Mouse (Mus musculus) 3T3-L1 (cell line): ENCODE data around the gene Lztr1.

Experiments used
- DNase-seq: peaks from one replicate; pipeline ENCODE4 v3.0.0-alpha.2; 2015; ENCODE audit warnings: low read depth, low spot score

The Lztr1 gene

DNA sequence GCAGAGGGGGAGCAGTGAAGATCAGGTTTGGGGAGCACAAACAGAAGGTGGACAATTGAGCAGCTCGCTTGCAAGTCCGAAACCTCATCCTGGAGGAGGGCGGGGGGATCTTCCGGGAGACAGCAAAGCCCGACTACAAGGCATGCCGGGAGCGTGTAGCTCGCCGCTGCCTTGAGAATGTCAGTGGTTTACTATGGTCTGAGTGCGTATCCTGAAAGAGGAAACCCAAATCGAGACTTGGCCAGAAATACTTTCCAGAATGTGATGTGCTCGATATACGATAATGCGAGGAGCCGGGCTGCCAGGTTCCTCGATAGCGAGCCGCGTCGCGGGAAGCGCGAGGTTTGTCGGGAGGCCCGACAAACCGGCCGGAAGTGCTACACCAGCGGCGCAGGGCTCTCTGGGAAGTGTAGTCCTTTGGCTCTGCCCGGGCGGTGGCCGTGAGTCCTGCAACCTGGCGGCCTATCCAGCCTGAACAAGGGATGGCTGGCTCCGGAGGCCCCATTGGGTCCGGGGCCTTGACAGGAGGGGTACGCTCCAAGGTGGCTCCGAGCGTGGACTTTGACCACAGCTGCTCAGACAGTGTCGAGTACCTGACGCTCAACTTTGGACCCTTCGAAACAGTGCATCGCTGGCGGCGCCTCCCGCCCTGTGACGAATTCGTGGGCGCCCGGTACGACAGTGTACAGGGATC is at the start of gene Lztr1:
Lztr1 (plus strand) TSS at position 143 of the 694 bp plus-strand sequence.
- peak; percentile 94 for DNase-seq

DNA sequence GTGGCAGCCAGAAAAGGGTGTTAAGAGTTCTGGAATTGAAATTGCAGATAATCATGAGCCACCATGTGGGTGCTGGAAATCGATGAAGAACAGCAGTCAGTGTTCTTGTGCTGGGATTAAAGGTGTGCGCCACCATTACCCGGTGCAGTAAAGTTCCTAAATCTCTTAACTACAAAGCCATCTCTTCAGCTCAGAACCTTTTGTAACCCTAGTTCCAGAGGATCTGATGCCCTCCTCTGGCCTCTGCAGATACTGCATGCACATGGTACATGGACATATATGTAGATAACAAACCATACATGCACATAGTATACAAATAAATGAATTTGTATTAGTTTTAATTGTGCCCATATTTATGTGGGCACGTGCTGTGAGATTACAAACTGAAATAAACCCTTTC is 48.2 kb upstream of the Lztr1 start:
- peak; percentile 50 for DNase-seq

DNA sequence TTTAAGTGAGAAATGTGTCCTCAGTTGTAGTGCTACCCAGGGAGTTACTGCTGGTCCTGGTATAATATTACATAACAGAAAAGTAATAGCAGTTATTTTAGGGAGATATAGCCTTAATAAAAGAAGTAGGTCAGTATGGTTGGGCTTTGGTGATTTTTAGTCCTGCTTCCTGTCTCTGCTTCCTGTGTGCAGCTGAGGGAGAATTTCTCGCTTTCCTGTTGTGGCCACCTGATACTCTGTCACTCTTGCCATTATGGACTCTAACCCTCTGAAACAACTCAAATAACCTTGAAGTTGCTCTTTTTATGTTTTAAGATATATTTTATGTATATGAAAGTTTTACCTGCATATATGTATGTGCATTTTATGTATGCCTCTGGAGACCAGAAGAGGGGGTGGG is 46.9 kb upstream of the Lztr1 start:
- no peak for DNase-seq

DNA sequence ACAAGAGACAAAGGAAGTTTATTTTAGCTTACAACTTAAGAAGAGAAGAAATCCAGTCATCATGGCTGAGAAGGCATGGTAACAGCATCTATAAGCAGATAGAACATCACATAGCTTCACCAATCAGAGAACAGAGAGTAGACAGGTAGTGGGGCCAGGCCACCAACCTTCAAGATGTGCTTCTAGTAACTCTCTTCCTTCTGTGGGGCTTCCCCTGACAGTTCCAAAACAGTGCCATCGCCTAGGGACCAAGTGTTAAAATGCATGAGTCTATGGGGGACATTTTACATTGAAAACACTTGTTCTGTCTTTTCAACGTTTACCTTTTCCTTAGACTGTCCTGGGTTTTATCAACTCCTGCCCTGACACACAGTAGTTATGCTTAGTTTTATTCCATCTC is 45.3 kb upstream of the Lztr1 start:
- no peak for DNase-seq

DNA sequence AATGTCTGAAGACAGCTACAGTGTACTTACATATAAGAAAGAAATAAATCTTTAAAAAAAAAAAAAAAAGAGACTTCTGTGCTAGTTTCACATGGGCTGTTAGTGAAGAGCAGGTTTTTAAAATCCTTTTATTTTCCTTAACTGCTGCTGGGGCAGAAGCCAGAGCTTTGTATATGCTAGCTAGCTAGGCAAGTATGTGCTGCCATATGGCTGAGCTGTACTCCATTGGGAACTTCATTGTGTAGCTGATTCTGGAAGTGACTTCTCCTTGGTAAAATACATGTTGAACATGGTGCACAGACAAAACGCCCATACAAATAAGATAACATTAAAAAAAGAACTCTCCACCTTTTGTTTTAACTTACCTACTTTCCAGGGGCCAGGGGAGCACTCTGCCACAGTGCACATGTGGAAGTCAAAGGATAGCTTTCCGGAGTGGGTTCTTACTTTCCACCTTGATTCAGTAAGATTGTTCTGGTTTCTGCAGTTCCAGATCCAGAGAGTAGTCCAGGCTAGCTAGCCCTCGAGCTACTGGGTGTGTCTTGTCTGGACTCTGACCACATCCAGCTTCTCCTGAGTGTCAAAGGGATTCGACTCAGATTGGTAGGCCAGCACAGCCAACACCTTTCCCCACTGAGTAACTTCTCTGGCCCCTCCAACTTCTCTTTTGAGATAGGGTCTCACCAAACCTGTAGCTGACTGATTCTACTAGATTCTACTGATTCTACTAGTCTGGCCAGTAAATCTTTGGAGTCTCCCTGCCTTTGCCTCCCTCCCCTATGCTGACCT is 41.4 kb upstream of the Lztr1 start:
- DNase-seq, result no peak

DNA sequence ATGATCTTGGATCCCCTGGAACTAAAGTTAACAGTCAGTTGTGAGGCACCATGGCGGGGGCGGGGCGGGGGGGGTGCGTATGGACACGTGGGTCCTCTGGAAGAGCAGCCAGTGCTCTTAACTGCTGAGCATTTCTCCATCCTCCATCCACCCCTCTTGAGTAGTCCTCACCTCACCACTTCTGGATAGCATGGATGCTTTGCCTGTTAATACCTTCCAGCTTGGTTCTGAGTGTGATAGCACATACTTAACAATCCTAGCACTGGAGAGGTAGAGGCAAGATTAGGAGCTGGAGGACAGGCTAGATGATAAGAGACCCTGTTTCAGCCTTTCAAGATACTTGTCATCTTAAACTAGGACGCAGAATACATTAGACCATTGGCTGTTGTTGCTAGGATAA is 36.0 kb upstream of the Lztr1 start:
- DNase-seq, result no peak

DNA sequence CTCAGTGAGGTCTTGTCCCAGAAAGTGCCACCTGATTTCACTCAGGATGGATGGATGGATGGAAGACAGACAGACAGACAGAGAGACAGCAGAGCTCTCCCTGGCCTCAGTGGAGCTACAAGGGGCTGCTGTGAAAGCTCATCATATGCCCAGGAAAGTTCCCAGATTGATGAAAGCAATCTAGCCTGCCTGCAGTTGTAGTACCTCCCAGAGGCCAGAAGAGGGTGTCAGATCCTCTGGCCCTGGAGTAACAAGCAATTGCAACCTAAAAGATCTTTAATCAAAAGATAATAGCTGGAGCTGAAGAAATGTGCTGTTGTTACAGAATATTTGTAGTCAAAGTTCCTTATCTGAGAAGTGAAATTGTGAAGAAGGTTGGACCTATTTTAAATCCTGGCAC is 34.4 kb upstream of the Lztr1 start:
- peak; percentile 53 for DNase-seq

DNA sequence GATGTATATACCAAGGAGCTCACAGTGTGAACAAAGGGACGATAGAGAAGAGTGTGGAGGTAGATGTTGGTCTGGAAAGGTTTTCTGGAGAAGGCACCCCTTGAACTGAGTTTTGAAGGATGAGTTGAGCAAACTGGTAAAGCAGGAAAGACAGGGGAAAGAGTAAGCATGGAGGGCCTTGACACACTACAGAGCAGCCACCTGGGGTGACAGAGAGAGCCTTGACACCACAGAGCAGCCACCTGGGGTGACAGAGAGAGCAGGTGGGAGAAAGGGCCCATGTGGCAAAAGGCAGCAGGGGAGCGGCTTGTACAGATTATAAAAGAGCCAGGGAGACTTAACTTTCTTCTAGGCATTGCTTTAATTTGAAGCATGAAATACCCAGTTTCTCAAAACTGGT is 33.7 kb upstream of the Lztr1 start:
- DNase-seq, result no peak

DNA sequence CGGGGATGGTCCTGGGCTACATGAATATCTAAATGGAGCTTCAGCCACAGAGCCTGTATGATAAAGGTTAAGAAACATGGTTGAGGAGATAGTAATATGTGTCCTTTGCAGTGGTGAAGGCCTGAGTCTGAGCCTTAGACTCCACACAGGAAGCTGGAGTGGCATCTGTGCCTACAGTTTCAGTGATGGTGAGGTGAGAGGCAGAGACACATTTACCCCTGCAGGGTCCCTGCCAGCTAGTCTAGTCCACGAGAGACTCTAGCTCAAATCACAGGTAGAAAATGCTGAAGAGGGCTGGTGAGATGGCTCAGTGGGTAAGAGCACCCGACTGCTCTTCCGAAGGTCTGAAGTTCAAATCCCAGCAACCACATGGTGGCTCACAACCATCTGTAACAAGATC is 33.2 kb upstream of the Lztr1 start:
- DNase-seq, result no peak

DNA sequence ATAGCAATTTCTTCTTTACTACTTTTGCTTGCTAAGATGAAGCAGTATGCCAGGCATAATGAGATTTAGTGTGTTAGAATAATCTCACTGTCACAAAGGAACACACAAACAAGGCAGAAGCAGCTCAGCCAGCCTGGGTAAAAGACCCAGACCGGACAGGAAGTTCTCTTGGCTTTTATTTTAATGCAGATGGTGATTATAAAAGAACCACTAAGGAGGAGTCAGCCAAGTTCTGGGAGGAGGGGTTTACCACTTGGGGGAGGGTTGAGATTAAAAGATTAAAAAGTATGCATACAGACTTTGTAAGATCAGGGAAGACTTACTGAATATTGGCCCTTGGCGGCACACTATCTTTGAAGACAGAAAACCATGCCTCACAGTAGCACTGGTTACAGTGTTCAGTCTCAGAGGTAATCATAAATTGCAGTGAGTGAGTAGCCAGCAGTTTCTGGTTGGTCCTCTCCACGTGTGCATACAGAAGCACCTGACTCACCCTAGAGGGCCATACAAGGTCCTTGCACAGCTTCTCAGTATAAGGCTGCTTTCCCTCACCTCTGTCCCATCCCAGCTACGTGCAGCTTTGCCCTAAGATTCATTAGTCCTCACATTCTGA is 30.1 kb upstream of the Lztr1 start:
- DNase-seq, result no peak

DNA sequence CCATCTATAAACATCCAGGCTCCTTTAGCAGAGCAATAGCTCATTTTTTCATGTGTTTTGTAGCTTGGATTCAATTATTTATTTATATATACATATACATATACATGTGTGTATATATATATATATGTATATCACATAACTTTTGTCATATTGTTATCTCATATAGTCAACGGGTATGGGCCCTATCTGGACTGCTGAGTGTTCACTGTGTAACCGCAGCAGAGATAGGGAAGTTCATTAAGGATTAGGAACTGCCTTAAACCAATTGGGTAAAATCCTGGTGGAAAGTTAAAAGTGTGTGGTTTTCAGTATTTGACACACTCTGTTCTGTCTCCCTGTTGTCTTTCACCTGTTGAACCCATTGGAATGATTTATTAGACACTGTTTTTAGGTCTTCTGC is 27.0 kb upstream of the Lztr1 start:
- DNase-seq, result no peak

DNA sequence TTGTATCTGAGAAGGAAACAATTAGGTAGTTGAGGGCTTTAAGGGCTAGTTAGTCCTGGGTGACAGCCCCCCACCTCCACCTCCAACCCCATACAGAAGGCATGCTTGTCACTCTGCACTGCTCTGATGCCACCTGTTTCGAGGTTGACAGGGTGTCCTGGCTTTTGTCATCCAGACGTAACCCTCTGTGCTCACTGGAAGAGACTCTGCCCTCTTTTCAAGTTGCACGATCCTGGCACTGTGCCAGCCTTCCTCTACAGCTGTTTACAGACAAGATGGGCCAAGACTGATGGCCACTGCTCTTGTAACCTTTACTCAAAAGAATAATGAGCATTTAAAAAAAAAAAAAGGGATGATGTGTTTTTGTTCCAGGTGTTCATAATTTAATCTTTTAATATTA is 22.0 kb upstream of the Lztr1 start:
- no peak for DNase-seq

DNA sequence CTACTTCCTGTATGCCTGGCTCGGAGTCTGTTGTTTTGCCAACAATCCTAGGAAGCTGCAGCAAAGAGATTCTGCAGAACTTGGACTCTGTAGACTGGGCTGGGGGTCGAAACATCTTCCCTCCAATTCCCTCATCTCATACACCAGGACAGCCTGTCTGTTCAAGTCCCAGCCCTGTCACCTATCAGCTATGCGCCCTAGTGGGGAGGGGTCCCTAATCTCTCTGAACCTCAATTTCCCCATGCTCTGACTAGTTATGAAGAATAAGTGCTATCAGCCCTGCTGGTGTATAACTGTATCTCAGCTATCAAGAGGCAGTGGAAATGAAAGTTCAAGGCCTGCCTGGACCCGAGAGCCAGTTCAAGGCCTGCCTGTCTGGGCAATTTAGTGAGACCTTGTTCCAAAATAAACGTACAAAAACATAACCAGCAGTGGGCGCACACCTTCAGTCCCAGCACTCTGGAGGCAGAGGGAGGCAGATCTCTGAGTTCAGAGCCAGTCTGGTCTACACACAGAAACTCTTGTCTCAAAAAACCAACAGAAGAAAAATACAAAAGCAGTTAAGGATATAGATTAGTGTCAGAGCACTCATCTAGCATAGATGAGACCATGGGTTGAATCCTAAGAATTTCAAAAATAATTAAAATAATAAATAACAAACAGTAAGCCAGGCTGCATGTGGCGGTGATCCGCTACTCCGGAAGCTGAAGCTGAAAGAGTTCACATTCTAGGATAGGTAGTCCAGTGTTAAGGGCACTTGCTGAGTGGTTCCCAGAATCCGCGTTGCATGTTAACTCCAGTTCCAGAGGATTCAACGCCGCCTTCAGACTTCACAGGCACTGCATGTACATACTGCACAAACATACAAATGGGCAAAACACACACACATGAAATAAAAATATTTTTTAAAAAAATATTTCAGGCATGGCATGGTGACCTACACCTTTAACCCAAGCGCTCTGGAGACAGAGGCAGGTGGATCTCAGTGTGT is 19.7 kb upstream of the Lztr1 start:
- DNase-seq, result peak; percentile 38

DNA sequence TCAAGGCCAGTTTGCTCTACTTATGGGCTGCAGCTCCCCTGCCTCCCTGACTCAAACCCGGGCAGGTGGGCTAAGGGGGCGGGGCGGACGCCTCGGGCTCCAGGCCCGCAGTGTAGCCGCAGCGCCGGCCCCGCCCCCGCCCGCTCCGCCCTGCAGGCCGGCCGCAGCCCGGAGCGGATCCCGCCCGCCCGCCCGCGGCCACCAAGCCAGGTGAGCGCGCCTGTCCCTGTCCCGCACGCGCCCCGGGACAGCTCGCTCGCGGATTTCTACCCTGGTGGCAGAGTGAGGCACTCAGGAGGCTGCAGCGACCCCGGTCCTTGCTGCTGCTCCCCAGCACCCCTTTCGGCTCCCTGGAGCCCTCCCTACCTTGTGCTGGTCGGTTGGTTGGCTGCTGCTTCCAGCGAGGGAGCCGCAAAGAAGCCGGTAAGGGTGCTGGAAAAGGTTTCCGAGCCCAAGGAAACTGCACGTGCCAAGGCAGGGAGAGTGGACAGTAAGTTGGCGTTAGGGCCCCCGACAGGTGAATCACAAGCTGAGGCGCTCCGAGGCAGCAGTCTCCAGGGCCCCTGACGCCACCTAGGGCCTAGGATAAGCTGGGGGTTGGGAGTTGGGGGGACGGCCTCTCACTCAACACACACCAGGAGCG is 18.9 kb upstream of the Lztr1 start, which contains the start of gene Aifm3:
Aifm3 (plus strand) TSS at position 143 of the 643 bp plus-strand sequence.
- DNase-seq, result no peak

DNA sequence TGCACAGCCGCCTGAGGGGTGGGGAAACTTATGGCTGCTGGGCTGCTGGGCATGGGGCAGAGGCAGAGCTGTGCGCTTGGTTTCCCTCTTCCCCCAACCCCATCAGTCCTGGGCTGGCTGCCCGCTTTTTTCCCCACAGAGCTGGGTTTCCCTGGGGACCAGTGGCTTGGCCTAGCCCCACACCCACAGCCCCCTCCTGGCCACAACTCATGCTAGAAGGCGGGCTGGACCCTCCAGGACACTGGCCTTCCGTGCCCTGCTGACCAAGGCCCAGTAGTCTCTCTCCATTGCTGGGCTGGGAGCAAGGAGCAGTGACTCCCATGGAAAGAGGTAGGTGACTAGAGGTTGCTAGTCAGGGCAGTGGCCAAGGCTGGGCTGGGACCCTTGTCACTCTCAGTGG is 17.3 kb upstream of the Lztr1 start:
- DNase-seq, result no peak

DNA sequence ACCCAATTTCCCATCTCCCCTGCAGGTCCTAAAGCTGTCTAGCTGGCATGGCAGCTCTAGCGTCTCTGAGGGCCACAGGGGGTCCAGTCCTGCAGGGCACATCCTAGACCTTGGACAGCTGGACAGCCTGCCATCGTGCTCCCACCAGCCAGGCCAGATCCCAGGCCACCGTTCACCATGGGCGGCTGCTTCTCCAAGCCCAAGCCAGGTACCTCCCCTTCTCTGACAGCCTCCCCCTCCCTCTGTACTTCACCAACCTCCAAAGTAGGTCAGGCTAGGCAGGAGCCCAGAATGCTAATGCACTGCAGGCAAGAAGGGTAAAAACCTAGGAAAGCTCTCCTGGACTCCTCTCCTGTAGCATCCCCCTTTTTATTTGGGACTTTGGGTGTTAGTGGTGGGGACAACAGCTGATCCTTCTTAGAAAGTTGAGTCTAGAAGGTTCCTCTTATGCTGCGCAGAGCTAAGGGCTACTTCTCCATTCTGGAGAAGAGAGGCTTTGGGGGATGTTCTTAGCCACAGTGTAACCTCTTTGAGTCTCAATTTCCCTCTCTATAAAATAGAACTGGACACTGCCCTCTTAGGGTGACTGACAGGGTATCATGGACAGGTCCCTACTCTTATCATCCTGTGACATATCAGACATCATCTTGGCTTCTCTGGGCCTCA is 16.5 kb upstream of the Lztr1 start:
- no peak for DNase-seq

DNA sequence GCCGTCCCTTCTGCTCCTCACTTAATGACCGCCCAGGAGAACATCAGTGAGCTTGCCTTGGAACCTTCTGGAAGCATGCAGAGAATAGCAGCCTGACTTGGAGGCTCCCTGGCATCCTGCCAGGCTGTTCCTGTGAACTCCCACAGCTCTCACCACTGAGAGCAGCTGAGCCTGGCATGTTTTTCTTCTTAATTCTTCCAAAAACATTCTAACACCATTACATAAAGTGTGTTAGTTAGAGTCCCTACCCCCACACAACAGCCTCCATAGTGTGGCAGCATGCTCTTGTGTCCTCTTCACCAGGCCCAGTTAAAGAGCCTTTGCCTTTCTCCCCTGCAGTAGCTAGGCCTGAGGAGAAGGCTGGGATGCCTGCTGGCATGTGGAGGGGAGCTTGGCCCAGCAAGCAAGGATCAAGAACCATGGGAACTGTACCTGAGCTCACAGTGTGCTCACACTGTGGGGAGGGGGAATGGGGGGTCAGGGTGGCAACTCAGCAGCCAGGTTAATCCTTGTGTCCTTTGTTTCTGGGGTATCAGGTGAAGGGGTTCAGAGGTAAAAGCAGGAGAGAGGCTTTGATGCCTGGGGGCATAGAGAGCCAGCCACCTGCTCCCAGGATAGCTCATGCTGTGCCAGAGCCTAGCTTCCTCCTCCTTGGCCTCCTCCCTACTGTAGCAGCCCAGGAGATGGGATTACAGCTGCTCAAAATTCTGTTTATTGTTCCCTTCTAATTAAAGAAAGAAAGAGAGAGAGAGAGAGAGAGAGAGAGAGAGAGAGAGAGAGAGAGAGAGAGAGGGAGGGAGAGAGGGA is 11.8 kb upstream of the Lztr1 start:
- peak; percentile 41 for DNase-seq

DNA sequence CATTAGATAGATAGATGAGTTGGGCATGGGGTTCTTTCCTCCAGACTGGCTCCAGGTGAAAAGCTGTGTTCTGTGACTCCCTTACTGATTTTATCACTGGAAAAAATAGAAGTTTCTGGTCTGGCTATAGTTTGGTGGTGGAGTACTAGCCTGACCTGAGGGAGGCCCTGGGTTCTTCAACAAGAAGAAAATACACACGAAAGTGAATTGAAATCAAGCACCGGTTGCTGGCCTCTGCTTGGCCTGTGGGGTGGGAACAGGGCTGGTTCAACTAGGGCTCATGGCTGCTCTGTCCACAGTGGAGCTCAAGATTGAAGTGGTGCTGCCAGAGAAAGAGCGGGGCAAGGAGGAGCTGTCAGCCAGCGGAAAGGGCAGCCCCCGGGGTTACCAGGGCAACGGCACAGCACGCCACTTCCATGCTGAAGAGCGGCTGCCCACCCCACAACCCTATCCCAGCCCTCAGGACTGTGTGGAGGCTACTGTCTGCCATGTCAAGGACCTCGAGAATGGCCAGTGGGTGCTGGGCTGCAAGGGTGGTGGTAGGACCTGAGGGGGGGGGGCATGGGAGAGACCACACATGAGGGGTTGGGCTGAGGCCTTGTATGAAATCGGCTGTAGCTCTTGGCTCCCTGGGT is 9.1 kb upstream of the Lztr1 start:
- no peak for DNase-seq

DNA sequence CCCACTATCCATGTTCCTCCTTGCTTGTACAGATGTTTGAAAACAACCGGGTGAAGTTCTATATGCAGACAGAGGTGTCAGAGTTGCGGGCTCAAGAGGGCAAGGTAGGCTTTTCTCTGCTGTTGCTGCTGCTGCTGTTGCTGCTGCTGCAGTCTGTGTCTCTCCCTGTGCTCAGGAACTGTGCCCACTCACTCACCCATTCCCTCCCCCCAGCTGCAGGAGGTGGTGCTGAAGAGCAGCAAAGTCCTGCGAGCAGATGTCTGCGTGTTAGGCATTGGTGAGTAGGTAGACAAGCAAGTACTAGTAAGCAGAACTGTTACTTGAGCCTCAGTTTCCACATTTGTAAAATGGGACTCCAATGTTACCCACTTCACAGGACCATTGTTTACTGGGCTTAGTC is 5.8 kb upstream of the Lztr1 start:
- DNase-seq, result no peak
